In the genomic region with DNA sequence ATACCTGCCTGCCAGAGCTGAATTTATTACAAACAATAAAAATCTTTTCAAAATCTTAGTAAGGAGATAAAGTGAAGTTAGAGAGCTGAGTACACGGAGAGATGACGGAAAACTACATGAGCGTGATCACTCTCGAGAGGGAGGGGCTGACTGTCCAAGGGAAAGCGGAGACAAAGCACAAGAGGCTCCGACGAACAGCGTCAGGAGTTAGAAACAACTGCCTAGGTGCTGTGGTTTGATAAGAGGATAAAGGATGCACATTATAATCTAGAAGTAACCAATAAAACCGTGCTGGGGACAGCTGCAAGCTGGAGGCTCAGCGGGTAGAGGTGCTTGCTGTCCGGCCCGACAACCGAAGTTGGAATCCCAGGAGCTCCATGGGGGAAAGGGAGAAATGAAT, we compare ENCODE assay signal across 23 mouse cellular contexts. TPM values are rescaled to one million over a fixed set of nuclear protein-coding genes. Genes with fewer than 3 reads are reported as not detected.
A peak's percentile ranks its signal among the peaks of the same experiment; 100 is the strongest.
DNase-seq lines count a peak whose midpoint lies in the region; ATAC-seq and TF ChIP-seq lines count a peak whose summit lies in the region.
"Had no signal": no experiment of that assay in that cellular context is flagged by ENCODE, and none has a peak within 500 bp of the region (broad histone marks: within the 10 kb centered on the region; RNA-seq: fewer than 3 reads in every experiment).

No protein-coding gene starts in this region.

- H3K79me2 ChIP-seq in heart, adult 2 months (replicated peaks; ENCODE audit: control insufficient read depth, insufficient read depth, low read length), result no peaks in the 10 kb centered on the region

- no peak for TF ChIP-seq EP300 in heart, adult 2 months (IDR thresholded peaks at IDR 0.05; ENCODE audit: insufficient read depth, low read depth, low read length)

- intact Hi-C loops in heart, adult 2 months (cut with DNase I), result no loop called here

- no peak overlapping the region for H3K27ac ChIP-seq in heart, embryonic 15.5 days
- H3K27ac ChIP-seq in heart, adult 2 months, result no peak overlapping the region
- no peak overlapping the region for H3K27ac ChIP-seq in midbrain, embryonic 11.5 days (ENCODE audit: low read depth, low read length)
- H3K27ac ChIP-seq in midbrain, embryonic 13.5 days, result no peak overlapping the region
- no peak overlapping the region for H3K27ac ChIP-seq in kidney, embryonic 14.5 days (ENCODE audit: low read depth, low read length)
- H3K27ac ChIP-seq: embryonic facial prominence, embryonic 13.5 days; kidney, embryonic 15.5 days; limb, embryonic 12.5 days; midbrain, embryonic 10.5 days had no signal

- WGBS in heart, embryonic 15.5 days, result 51% methylated on average over 13 of the region's 13 CpGs
- WGBS in heart, adult 2 months, result 81% methylated on average over 13 of the region's 13 CpGs
- WGBS in midbrain, embryonic 11.5 days, result 68% methylated on average over 13 of the region's 13 CpGs
- WGBS in midbrain, embryonic 13.5 days, result 63% methylated on average over 13 of the region's 13 CpGs
- WGBS in kidney, embryonic 14.5 days, result 73% methylated on average over 13 of the region's 13 CpGs

- H3K4me1 ChIP-seq in heart, embryonic 15.5 days (replicated peaks), result peaks cover 37% of the 10 kb centered on the region
- H3K4me1 ChIP-seq in heart, adult 2 months (ENCODE audit: control insufficient read depth, insufficient read depth, low read length), result peaks cover 1% of the 10 kb centered on the region; the same call in 1 of the 2 replicates
- H3K4me1 ChIP-seq in midbrain, embryonic 11.5 days (ENCODE audit: control insufficient read depth, insufficient read depth, low read length), result peaks cover 13% of the 10 kb centered on the region
- H3K4me1 ChIP-seq in midbrain, embryonic 13.5 days (replicated peaks), result peaks cover 31% of the 10 kb centered on the region
- H3K4me1 ChIP-seq in kidney, embryonic 14.5 days (ENCODE audit: control insufficient read depth, insufficient read depth, low read length), result peaks cover 5% of the 10 kb centered on the region; the same call in 1 of the 2 replicates

- H3K9ac ChIP-seq in heart, embryonic 15.5 days, result no peak overlapping the region
- H3K9ac ChIP-seq in heart, adult 2 months (ENCODE audit: low read depth, low read length), result no peak overlapping the region
- H3K9ac ChIP-seq in midbrain, embryonic 11.5 days (ENCODE audit: low read length), result no peak overlapping the region
- H3K9ac ChIP-seq in midbrain, embryonic 13.5 days (replicated peaks), result no peak overlapping the region
- H3K9ac ChIP-seq in kidney, embryonic 14.5 days (ENCODE audit: low read depth, low read length), result no peak overlapping the region
- H3K9ac ChIP-seq: embryonic facial prominence, embryonic 13.5 days; kidney, embryonic 15.5 days; limb, embryonic 12.5 days; lung, embryonic 14.5 days had no signal

- no peak for TF ChIP-seq CTCF in heart, adult 2 months (IDR thresholded peaks at IDR 0.05)

- no peak for TF ChIP-seq POLR2A in heart, adult 2 months (IDR thresholded peaks at IDR 0.05; ENCODE audit: insufficient read depth, low read depth, low read length)

- H3K4me3 ChIP-seq in heart, embryonic 15.5 days, result no peak overlapping the region
- H3K4me3 ChIP-seq in heart, adult 2 months, result no peak overlapping the region
- no peak overlapping the region for H3K4me3 ChIP-seq in midbrain, embryonic 11.5 days (ENCODE audit: low read depth, low read length)
- no peak overlapping the region for H3K4me3 ChIP-seq in midbrain, embryonic 13.5 days (replicated peaks)
- H3K4me3 ChIP-seq in kidney, embryonic 14.5 days (ENCODE audit: low read length), result no peak overlapping the region
- H3K4me3 ChIP-seq: embryonic facial prominence, embryonic 13.5 days; kidney, embryonic 15.5 days; limb, embryonic 12.5 days; midbrain, embryonic 10.5 days had no signal

- H3K36me3 ChIP-seq in heart, embryonic 15.5 days, result no peaks in the 10 kb centered on the region
- peaks cover 3% of the 10 kb centered on the region; the same call in 1 of the 2 replicates for H3K36me3 ChIP-seq in heart, adult 2 months (ENCODE audit: control insufficient read depth, insufficient read depth, low read length)
- 0 out of 2 replicates have a peak, but pooled peaks cover 2% of the 10 kb centered on the region for H3K36me3 ChIP-seq in midbrain, embryonic 11.5 days (ENCODE audit: control insufficient read depth, insufficient read depth, low read length)
- H3K36me3 ChIP-seq in midbrain, embryonic 13.5 days, result peaks cover 10% of the 10 kb centered on the region; the same call in 1 of the 2 replicates
- H3K36me3 ChIP-seq in kidney, embryonic 14.5 days (ENCODE audit: control insufficient read depth, insufficient read depth, low read length), result no peaks in the 10 kb centered on the region
- H3K36me3 ChIP-seq: embryonic facial prominence, embryonic 13.5 days; kidney, embryonic 15.5 days; limb, embryonic 12.5 days had no signal

- peak overlapping the region; percentile 21; the same call in 1 of the 2 replicates for H3K4me2 ChIP-seq in heart, embryonic 15.5 days
- no peak overlapping the region for H3K4me2 ChIP-seq in midbrain, embryonic 11.5 days
- H3K4me2 ChIP-seq in midbrain, embryonic 13.5 days (replicated peaks), result no peak overlapping the region
- no peak overlapping the region for H3K4me2 ChIP-seq in kidney, embryonic 14.5 days (replicated peaks; ENCODE audit: low read depth, low read length)
- H3K4me2 ChIP-seq: embryonic facial prominence, embryonic 13.5 days; kidney, embryonic 15.5 days; limb, embryonic 12.5 days; lung, embryonic 14.5 days had no signal

- H3K27me3 ChIP-seq in heart, embryonic 15.5 days, result no peaks in the 10 kb centered on the region
- H3K27me3 ChIP-seq in heart, adult 2 months (ENCODE audit: control insufficient read depth, insufficient read depth, low read length), result no peaks in the 10 kb centered on the region
- no peaks in the 10 kb centered on the region for H3K27me3 ChIP-seq in midbrain, embryonic 11.5 days (ENCODE audit: control insufficient read depth, insufficient read depth, low read length)
- H3K27me3 ChIP-seq in midbrain, embryonic 13.5 days, result no peaks in the 10 kb centered on the region
- H3K27me3 ChIP-seq in kidney, embryonic 14.5 days (ENCODE audit: control insufficient read depth, insufficient read depth, low read length), result no peaks in the 10 kb centered on the region
- H3K27me3 ChIP-seq: embryonic facial prominence, embryonic 13.5 days; limb, embryonic 12.5 days; Patski had no signal

- H3K9me3 ChIP-seq in heart, embryonic 15.5 days (replicated peaks), result no peaks in the 10 kb centered on the region
- H3K9me3 ChIP-seq in midbrain, embryonic 11.5 days (ENCODE audit: control insufficient read depth, low read length), result no peaks in the 10 kb centered on the region
- no peaks in the 10 kb centered on the region for H3K9me3 ChIP-seq in midbrain, embryonic 13.5 days
- no peaks in the 10 kb centered on the region for H3K9me3 ChIP-seq in kidney, embryonic 14.5 days (ENCODE audit: control insufficient read depth, low read length)
- H3K9me3 ChIP-seq: embryonic facial prominence, embryonic 13.5 days; kidney, embryonic 15.5 days; limb, embryonic 12.5 days; midbrain, embryonic 10.5 days had no signal

- DNase-seq in heart, adult 2 months, result no peak
- DNase-seq in midbrain, embryonic 11.5 days (ENCODE audit: low spot score, missing footprints), result peak; percentile 59
- peak; percentile 48 for DNase-seq in MEL-GATA-1-ER (ENCODE audit: extremely low read depth, low read depth)
- DNase-seq: adrenal gland, adult 8-10 months; B cell, adult 2 months; cerebellum, adult 9-10 months; gastrocnemius, postnatal 10 days; kidney, postnatal 4 days; lung, embryonic 14.5 days; lung, postnatal 36 days; right cerebral cortex, postnatal 14 days; spleen, adult 18-20 months; thymus, postnatal 4 days had no signal

- no peak for ATAC-seq in heart, embryonic 15.5 days (replicated peaks; ENCODE audit: insufficient number of reproducible peaks, insufficient read depth, low FRiP score, low read depth)
- no peak for ATAC-seq in midbrain, embryonic 11.5 days (ENCODE audit: low FRiP score)
- no peak for ATAC-seq in midbrain, embryonic 13.5 days
- peak; percentile 73 for ATAC-seq in megakaryocyte-erythroid progenitor cell, adult 5-6 weeks (replicated peaks; ENCODE audit: low FRiP score, low TSS enrichment, poor library complexity, severe bottlenecking)
- ATAC-seq in kidney, embryonic 14.5 days (ENCODE audit: low FRiP score, low TSS enrichment), result no peak
- ATAC-seq: forebrain, embryonic 14.5 days; Patski had no signal

RNA-seq across cellular contexts. Expression of gene Arid3b, which starts 13.8 kb away (rescaled TPM):
- polyA plus RNA-seq in heart, embryonic 15.5 days (2015; fragmentation: Nextera tagmentation; extraction: Ambion mirVana), result 5.9 and 8.5 TPM in 2 replicates
- total RNA-seq in heart, adult 2 months (2021), result 1 to 10 TPM; 4.0 to 4.6 TPM
- polyA plus RNA-seq in heart, adult 2 months (2012; rRNA removed), result 3.6 and 3.8 TPM in 2 replicates
- 22.0 and 25.7 TPM in 2 replicates for polyA plus RNA-seq in midbrain, embryonic 11.5 days (2014; fragmentation: Nextera tagmentation; extraction: Ambion mirVana)
- 15.1 and 18.0 TPM in 2 replicates for polyA plus RNA-seq in midbrain, embryonic 13.5 days (2015; fragmentation: Nextera tagmentation; extraction: Ambion mirVana)
- total RNA-seq in megakaryocyte-erythroid progenitor cell, adult 5-6 weeks (2014; fragmentation: Nextera tagmentation), result 2.3 and 3.4 TPM in 2 replicates
- 1.5 and 3.2 TPM in 2 replicates for total RNA-seq in megakaryocyte-erythroid progenitor cell, adult 5-6 weeks (2017)
- 6.5 and 7.2 TPM in 2 replicates for polyA plus RNA-seq in kidney, embryonic 14.5 days (2014; fragmentation: Nextera tagmentation; extraction: Ambion mirVana)

RNA-seq across cellular contexts. Expression of gene Clk3, which starts 57.2 kb away (rescaled TPM):
- polyA plus RNA-seq in heart, embryonic 15.5 days (2015; fragmentation: Nextera tagmentation; extraction: Ambion mirVana), result 48.5 and 65.2 TPM in 2 replicates
- total RNA-seq in heart, adult 2 months (2021), result 10 to 100 TPM; 27.6 to 33.8 TPM
- polyA plus RNA-seq in heart, adult 2 months (2012; rRNA removed), result 61.7 and 124 TPM in 2 replicates
- polyA plus RNA-seq in midbrain, embryonic 11.5 days (2014; fragmentation: Nextera tagmentation; extraction: Ambion mirVana), result 84.2 and 91.6 TPM in 2 replicates
- polyA plus RNA-seq in midbrain, embryonic 13.5 days (2015; fragmentation: Nextera tagmentation; extraction: Ambion mirVana), result 80.0 and 84.9 TPM in 2 replicates
- total RNA-seq in megakaryocyte-erythroid progenitor cell, adult 5-6 weeks (2014; fragmentation: Nextera tagmentation), result 58.1 and 73.0 TPM in 2 replicates
- 24.7 and 36.4 TPM in 2 replicates for total RNA-seq in megakaryocyte-erythroid progenitor cell, adult 5-6 weeks (2017)
- 61.0 and 69.3 TPM in 2 replicates for polyA plus RNA-seq in kidney, embryonic 14.5 days (2014; fragmentation: Nextera tagmentation; extraction: Ambion mirVana)

Comparison
In these comparisons a context has a peak if more than half of its experiments do, and no peak if none do; other contexts are left out.
1. DNase-seq: peak in midbrain, embryonic 11.5 days (single experiment) and MEL-GATA-1-ER (single experiment); none in heart, adult 2 months (0 of 2).